Mouse (Mus musculus): ENCODE data around the gene Shisal1.

- TF ChIP-seq CTCF (IDR thresholded peaks at IDR 0.05; ENCODE audit: low read depth, low read length) (no peak), POLR2A (IDR thresholded peaks at IDR 0.05; ENCODE audit: insufficient read depth, low read length) (no peak)
Measured at GRCm38 (mm10) chr15:84458983-84459382, 12.1 kb upstream of the Shisal1 start.

Measured in ES-Bruce4 (cell line).